Mouse (Mus musculus): ENCODE measurements at regions not wholly inside any gene's neighbourhood (a gene's known extent, or its start where the extent isn't known, plus 50 kb on each side); places are given as distances from the start of the nearest gene placed in this dataset.
A peak's percentile ranks its signal among the peaks of the same experiment; 100 is the strongest.

DNA sequence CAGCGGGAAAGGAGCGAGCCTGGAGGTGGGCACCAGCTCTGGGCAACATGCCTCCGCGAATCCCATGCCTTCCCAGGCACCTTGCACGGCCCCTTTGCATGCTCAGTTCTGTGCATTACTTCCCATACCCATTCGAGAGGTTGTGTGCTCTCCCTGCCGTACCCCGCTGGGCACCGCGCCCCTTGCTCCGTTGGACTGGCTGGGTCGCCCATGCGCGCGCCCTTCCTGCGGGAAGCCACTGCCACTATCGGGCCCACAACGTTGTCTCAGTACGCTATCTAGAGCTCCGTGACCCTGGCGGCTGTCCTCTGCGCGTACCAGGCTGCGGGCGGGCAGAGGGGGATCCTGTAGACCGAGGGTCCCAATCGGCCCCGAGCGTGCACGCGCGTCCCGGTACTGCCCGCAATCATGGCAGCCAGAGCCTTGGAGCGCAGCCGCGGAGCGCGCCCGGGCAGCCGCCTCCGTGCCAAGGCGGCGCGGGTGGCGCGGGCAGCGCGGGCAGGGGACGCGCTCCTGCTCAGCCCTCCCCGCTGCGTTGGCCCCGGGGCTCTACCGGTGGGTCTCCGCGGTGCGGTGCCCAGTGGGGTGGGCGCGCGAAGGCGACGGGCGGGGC lies 64.5 kb upstream of the Ppara start:
- H3K9me3 ChIP-seq (ENCODE audit: control insufficient read depth, low read length): no peaks in the 10 kb centered on the region
- H3K4me1 ChIP-seq (replicated peaks; ENCODE audit: control insufficient read depth, insufficient read depth, low read length): peaks cover 5% of the 10 kb centered on the region; the same call in 1 of the 2 replicates
- peak; percentile 61 for ATAC-seq (ENCODE audit: low FRiP score)
- no peaks in the 10 kb centered on the region for H3K36me3 ChIP-seq (ENCODE audit: control insufficient read depth, insufficient read depth, low read length)
- peak overlapping the region; percentile 87 for H3K4me2 ChIP-seq (replicated peaks; ENCODE audit: low read depth, low read length)
- H3K9ac ChIP-seq (ENCODE audit: low read depth, low read length): peak overlapping the region; percentile 79
- H3K27me3 ChIP-seq (ENCODE audit: control insufficient read depth, insufficient read depth, low read length): peaks cover 80% of the 10 kb centered on the region
- peak overlapping the region; percentile 75 for H3K27ac ChIP-seq (ENCODE audit: low read depth, low read length)
- WGBS: 3% methylated on average over 26 of the region's 64 CpGs
- DNase-seq (ENCODE audit: low spot score): peak; percentile 68
- peak overlapping the region; percentile 62 for H3K4me3 ChIP-seq (ENCODE audit: low read depth, low read length)

DNA sequence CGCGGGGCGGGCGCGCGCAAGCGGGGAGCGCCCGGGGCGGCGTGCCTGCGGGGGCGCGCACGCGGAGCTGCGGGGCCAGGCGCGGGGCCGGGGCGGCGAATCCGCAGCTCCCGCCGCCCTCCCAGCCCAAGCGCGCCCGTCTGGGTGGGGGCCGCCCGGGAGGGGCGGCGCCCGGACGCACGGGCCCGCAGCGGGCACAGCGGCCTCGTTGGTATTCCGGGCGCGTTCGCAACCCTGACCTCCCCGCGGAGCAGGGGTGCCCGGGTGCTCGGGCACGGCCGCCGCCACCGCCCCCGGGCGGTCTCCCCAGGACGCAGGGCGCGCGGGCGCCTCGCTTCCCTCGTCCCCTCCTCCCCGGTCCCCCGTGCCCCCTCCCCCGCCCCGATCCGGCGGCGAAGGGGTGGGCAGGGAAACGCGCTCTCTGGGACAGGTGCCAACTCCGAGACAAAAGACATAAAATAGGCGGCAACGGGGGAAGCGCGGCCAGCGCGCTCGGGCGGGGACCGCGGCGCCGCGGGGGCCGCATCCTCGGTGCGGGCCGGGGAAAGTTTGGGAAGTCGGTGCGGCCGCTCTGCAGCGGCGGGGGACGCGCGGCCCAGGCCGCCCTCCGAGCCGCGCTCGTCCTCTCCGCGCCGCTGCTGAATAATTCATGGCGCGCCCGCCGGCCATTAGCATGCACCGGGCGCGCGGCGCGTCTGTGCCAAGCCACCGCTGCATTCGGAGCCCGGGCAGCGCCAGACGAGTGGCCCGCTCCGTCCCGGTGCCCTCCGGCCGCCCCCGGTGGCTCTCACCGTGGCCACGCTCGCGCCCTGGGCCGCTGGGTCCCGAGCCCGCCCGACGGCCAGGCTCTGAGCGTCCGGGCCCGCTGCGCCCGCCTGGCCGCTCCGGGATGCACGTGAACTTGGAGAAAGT lies 63.7 kb upstream of the Ppara start:
- no peaks in the 10 kb centered on the region for H3K9me3 ChIP-seq (ENCODE audit: control insufficient read depth, low read length)
- under 1% methylated on average over 67 of the region's 141 CpGs for WGBS
- H3K4me3 ChIP-seq (ENCODE audit: low read depth, low read length): peak overlapping the region; percentile 62
- peak overlapping the region; percentile 79 for H3K9ac ChIP-seq (ENCODE audit: low read depth, low read length)
- no peaks in the 10 kb centered on the region for H3K36me3 ChIP-seq (ENCODE audit: control insufficient read depth, insufficient read depth, low read length)
- ATAC-seq (ENCODE audit: low FRiP score) (peak; percentile 85), DNase-seq (ENCODE audit: low spot score) (peak; percentile 78)
- peak overlapping the region; percentile 87 for H3K4me2 ChIP-seq (replicated peaks; ENCODE audit: low read depth, low read length)
- H3K27ac ChIP-seq (ENCODE audit: low read depth, low read length): peak overlapping the region; percentile 75
- peaks cover 81% of the 10 kb centered on the region for H3K27me3 ChIP-seq (ENCODE audit: control insufficient read depth, insufficient read depth, low read length)
- H3K4me1 ChIP-seq (replicated peaks; ENCODE audit: control insufficient read depth, insufficient read depth, low read length): peaks cover 5% of the 10 kb centered on the region; the same call in 1 of the 2 replicates

DNA sequence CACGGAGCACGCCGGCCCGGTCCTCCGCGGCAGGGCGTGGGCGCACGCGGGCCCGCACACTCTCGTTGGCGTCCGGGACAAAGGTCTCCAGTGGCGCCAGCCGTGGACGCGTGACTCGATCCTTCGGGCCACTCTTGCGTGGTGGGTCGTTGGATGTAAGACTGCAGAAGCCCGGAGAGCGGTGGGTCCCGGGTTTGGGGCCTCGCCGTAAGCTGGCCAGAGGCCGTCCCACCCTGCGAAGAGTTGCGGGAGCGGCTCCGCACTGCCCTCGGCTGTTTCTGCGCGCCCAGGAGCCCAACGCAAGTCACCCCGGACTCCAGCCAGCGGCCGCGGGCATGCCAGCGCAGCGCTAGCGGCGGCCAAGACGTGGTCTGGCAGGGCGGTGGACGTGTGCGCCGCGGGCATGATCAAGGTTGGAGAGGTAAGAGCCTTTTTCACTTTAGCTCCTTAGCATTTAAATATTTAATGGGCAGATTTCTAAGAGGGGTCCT lies 63.0 kb upstream of the Ppara start:
- peak overlapping the region; percentile 62 for H3K4me3 ChIP-seq (ENCODE audit: low read depth, low read length)
- 3% methylated on average over 50 of the region's 50 CpGs for WGBS
- H3K27ac ChIP-seq (ENCODE audit: low read depth, low read length): peak overlapping the region; percentile 75
- H3K9ac ChIP-seq (ENCODE audit: low read depth, low read length): peak overlapping the region; percentile 79
- DNase-seq (ENCODE audit: low spot score) (peak; percentile 68), ATAC-seq (ENCODE audit: low FRiP score) (0 out of 2 replicates have a peak, but pooled peaks have one; percentile 17)
- peak overlapping the region; percentile 87 for H3K4me2 ChIP-seq (replicated peaks; ENCODE audit: low read depth, low read length)
- H3K27me3 ChIP-seq (ENCODE audit: control insufficient read depth, insufficient read depth, low read length): peaks cover 81% of the 10 kb centered on the region
- peaks cover 5% of the 10 kb centered on the region; the same call in 1 of the 2 replicates for H3K4me1 ChIP-seq (replicated peaks; ENCODE audit: control insufficient read depth, insufficient read depth, low read length)
- no peaks in the 10 kb centered on the region for H3K36me3 ChIP-seq (ENCODE audit: control insufficient read depth, insufficient read depth, low read length)
- H3K9me3 ChIP-seq (ENCODE audit: control insufficient read depth, low read length): no peaks in the 10 kb centered on the region

DNA sequence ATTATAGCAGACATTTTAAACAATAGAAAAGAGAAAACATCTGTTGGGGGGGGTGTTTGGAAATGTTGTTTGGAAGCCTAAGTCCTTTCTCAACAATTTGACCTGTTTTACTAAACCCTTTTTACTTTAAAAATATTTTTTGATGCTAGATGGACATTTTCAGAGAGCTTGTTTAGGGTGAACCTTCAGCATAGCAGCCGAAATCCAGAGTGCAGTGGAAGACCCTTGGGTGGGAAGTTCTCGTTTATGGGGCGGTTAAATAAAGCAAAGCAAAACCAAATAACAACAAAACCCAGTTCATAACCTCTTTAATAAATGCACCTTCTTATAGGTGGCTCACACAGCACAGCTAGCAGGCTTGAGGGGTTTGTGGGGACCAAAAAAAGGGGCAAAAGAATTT lies 62.4 kb upstream of the Ppara start:
- no peak for DNase-seq (ENCODE audit: low spot score)
- peak overlapping the region; percentile 62 for H3K4me3 ChIP-seq (ENCODE audit: low read depth, low read length)
- no peaks in the 10 kb centered on the region for H3K36me3 ChIP-seq (ENCODE audit: control insufficient read depth, insufficient read depth, low read length)
- no peak overlapping the region for H3K27ac ChIP-seq (ENCODE audit: low read depth, low read length)
- peaks cover 83% of the 10 kb centered on the region for H3K27me3 ChIP-seq (ENCODE audit: control insufficient read depth, insufficient read depth, low read length)
- ATAC-seq (ENCODE audit: low FRiP score): no peak
- H3K9ac ChIP-seq (ENCODE audit: low read depth, low read length): peak overlapping the region; percentile 79
- peaks cover 5% of the 10 kb centered on the region; the same call in 1 of the 2 replicates for H3K4me1 ChIP-seq (replicated peaks; ENCODE audit: control insufficient read depth, insufficient read depth, low read length)
- no peaks in the 10 kb centered on the region for H3K9me3 ChIP-seq (ENCODE audit: control insufficient read depth, low read length)
- WGBS: 85% methylated on average over 3 of the region's 3 CpGs
- H3K4me2 ChIP-seq (replicated peaks; ENCODE audit: low read depth, low read length): peak overlapping the region; percentile 87

DNA sequence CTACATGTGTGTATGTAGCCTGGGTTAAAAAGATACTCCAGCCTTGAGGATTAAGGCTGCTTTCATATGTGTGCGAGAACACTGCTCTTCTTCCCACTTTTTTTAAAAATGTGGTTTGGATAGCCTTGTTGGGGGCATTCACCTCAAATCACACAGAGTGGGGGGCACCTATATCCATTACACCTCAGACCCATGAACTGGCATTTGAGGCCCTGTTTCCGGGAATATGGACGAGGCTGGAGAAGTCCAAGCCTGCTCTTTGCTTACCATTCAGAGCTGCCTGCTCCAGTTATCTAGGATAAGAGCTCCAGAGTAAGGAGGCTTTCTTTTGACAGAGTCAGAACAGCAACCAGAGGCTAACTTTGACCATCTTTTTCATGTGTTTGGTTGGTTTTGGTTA lies 61.9 kb upstream of the Ppara start:
- Histone ChIP-seq H3K36me3 (ENCODE audit: control insufficient read depth, insufficient read depth, low read length) (no peaks in the 10 kb centered on the region), H3K27ac (ENCODE audit: low read depth, low read length) (no peak overlapping the region), H3K9me3 (ENCODE audit: control insufficient read depth, low read length) (no peaks in the 10 kb centered on the region), H3K4me1 (replicated peaks; ENCODE audit: control insufficient read depth, insufficient read depth, low read length) (peaks cover 5% of the 10 kb centered on the region; the same call in 1 of the 2 replicates), H3K4me3 (ENCODE audit: low read depth, low read length) (peak overlapping the region; percentile 62), H3K27me3 (ENCODE audit: control insufficient read depth, insufficient read depth, low read length) (peaks cover 80% of the 10 kb centered on the region), H3K9ac (ENCODE audit: low read depth, low read length) (peak overlapping the region; percentile 15; the same call in 1 of the 2 replicates), H3K4me2 (replicated peaks; ENCODE audit: low read depth, low read length) (peak overlapping the region; percentile 87)
- DNase-seq (ENCODE audit: low spot score): no peak
- 67% methylated on average over 3 of the region's 3 CpGs for WGBS
- ATAC-seq (ENCODE audit: low FRiP score): no peak

GRCm38 (mm10) chr15:85673506-85673905 lies 61.3 kb upstream of the Ppara start:
- Histone ChIP-seq H3K4me2 (replicated peaks; ENCODE audit: low read depth, low read length) (peak overlapping the region; percentile 19), H3K27ac (ENCODE audit: low read depth, low read length) (no peak overlapping the region), H3K27me3 (ENCODE audit: control insufficient read depth, insufficient read depth, low read length) (peaks cover 76% of the 10 kb centered on the region), H3K36me3 (ENCODE audit: control insufficient read depth, insufficient read depth, low read length) (no peaks in the 10 kb centered on the region), H3K4me1 (replicated peaks; ENCODE audit: control insufficient read depth, insufficient read depth, low read length) (peaks cover 5% of the 10 kb centered on the region; the same call in 1 of the 2 replicates), H3K9me3 (ENCODE audit: control insufficient read depth, low read length) (no peaks in the 10 kb centered on the region), H3K4me3 (ENCODE audit: low read depth, low read length) (peak overlapping the region; percentile 17), H3K9ac (ENCODE audit: low read depth, low read length) (no peak overlapping the region)
- DNase-seq (ENCODE audit: low spot score) (no peak), ATAC-seq (ENCODE audit: low FRiP score) (no peak)
- WGBS: 85% methylated on average over 9 of the region's 9 CpGs

DNA sequence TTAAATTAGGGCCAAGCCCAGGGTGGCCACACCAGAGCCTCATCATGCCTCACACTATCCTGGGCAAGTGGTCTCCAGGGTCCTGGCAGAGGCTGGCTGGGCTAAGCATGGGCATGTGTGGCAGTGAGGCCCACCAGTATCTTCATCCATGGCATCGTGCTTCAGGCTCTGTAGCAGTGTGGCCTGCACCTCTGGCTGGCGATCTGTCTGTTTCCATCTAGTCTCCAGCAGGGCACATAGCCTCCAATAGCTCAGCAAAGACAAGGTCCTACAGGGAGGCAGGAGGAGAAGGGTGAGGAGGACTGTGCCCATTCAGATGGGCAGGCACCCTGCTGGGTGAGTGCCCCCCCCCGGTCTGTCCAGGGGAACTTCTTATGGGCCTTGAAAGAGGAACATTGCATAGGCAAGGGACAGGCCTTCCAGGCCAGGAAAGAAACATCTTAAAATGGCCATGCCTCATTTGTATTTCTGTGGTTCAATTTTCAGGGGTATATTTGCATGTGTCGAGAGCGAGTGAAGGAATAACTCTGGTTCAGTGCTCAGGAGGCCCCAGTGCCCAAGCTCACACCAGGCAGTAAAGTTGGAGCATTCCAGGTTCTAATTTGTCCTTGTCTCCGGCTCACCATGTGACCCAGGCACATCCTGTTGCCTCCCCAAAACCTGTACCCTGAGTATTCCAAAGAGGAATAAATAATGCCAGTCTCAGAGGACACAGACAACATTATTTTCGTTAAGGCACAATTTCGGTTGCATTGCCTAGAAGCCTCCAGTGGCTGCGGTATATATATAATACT lies 60.4 kb upstream of the Ppara start:
- Histone ChIP-seq H3K36me3 (ENCODE audit: control insufficient read depth, insufficient read depth, low read length) (no peaks in the 10 kb centered on the region), H3K27ac (ENCODE audit: low read depth, low read length) (no peak overlapping the region), H3K9me3 (ENCODE audit: control insufficient read depth, low read length) (no peaks in the 10 kb centered on the region), H3K9ac (ENCODE audit: low read depth, low read length) (no peak overlapping the region), H3K4me1 (replicated peaks; ENCODE audit: control insufficient read depth, insufficient read depth, low read length) (peaks cover 5% of the 10 kb centered on the region; the same call in 1 of the 2 replicates), H3K4me2 (replicated peaks; ENCODE audit: low read depth, low read length) (no peak overlapping the region), H3K4me3 (ENCODE audit: low read depth, low read length) (no peak overlapping the region), H3K27me3 (ENCODE audit: control insufficient read depth, insufficient read depth, low read length) (peaks cover 74% of the 10 kb centered on the region)
- no peak for DNase-seq (ENCODE audit: low spot score)
- WGBS: 84% methylated on average over 9 of the region's 9 CpGs
- ATAC-seq (ENCODE audit: low FRiP score): no peak

GRCm38 (mm10) chr15:85675126-85675525 lies 59.7 kb upstream of the Ppara start:
- Histone ChIP-seq H3K4me3 (ENCODE audit: low read depth, low read length) (no peak overlapping the region), H3K9ac (ENCODE audit: low read depth, low read length) (no peak overlapping the region), H3K4me2 (replicated peaks; ENCODE audit: low read depth, low read length) (no peak overlapping the region), H3K36me3 (ENCODE audit: control insufficient read depth, insufficient read depth, low read length) (no peaks in the 10 kb centered on the region), H3K27me3 (ENCODE audit: control insufficient read depth, insufficient read depth, low read length) (peaks cover 66% of the 10 kb centered on the region), H3K4me1 (replicated peaks; ENCODE audit: control insufficient read depth, insufficient read depth, low read length) (0 out of 2 replicates have a peak, but pooled peaks cover 2% of the 10 kb centered on the region), H3K27ac (ENCODE audit: low read depth, low read length) (no peak overlapping the region), H3K9me3 (ENCODE audit: control insufficient read depth, low read length) (no peaks in the 10 kb centered on the region)
- DNase-seq (ENCODE audit: low spot score): no peak
- 90% methylated on average over 7 of the region's 7 CpGs for WGBS
- ATAC-seq (ENCODE audit: low FRiP score): no peak
